Mouse (Mus musculus) left cerebral cortex, adult 6 months (tissue): Measurements from ENCODE around the gene Zfp607a. TPM values are rescaled to one million over a fixed set of nuclear protein-coding genes. Genes with fewer than 3 reads are reported as not detected.

ENCODE experiments used
- long read RNA-seq, 2 experiments: library from polyadenylated mRNA; unstranded; transcript quantifications; one replicate each; pipeline ENCODE4 v2.0.0; 2019 to 2020
- polyA plus RNA-seq: library from polyadenylated mRNA; unstranded; fragments of <200 nt; fragmentation: Nextera tagmentation; gene quantifications from 2 replicates; pipeline ENCODE4 v1.2.3, GENCODE M21; 2021

The Zfp607a gene
- polyA plus RNA-seq, result 0.21 and 0.37 TPM in 2 replicates
- long read RNA-seq, experiment 1, partial matches to known transcripts, result 0 of 2 reads
- long read RNA-seq, experiment 1, other reads (novel, unspliced or antisense), result 1 of 2 reads
- long read RNA-seq, experiment 2, partial matches to known transcripts, result 0 of 1 reads
- long read RNA-seq, experiment 2, other reads (novel, unspliced or antisense), result 0 of 1 reads

DNA sequence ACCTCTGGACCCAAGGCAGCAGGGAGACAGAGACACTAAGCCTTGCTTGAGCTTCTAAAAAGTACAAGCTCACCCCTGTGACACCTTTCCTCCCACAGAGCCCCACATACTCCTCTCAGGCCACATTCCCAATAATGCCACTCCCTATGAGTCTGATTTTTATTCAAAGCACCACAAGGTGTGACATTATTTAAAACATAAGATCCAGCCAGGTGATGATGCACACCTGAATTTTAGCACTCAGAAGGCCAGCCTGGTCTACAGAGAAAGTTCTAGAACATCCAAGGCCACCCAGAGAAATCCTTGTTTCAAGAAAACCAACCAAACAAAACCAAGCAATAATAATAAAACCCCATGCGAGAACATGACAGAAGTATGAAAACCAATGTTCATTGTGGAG, at the start of gene Zfp607a:
Zfp607a (plus strand) TSS at position 301 of the 400 bp plus-strand sequence.

DNA sequence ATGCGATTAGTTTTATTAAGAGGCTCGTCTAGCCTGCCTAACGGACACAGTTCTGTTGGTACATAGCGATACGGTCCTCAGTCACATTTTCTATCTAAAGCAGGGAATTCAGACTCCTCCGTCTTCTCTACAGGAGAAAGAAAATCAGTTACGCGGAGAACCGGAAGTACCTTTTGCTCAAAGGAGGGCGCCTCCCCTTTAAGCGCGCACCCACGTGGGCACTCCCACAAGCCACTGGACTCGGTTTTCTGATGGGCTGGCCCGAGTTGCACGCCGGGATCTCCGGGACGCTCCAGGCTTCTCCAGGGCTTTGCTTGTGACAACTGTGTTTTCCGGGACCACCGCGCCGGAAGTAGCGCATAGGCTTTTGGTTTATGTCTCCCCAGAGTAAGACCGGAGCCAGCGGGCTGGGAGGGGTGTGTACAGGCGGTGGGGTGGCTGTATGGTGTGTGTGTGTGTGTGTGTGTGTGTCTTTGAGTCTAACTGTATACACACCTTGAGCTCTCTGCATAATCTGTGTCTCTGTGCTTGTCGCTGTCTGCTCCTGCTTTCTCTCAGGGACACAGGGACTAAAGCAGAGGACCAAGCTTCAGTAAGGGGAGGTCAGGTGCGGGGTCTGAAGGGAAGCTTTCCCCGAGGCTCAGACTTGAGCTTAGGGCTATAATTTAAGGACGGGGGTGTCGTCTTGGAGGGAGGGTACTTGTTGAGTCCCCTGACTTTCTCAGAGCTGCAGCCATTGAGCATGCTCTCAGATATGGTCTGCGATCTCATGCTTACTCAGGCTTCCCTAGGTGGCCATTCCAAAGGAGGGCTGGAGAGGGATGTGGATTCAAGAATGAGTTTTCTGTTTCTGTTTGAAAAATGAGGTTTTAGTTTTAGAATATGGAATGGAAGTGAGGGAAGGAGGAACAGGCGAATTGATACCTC, 18.7 kb upstream of the Zfp607a start, which contains the start of gene Zfp59:
Zfp59 (plus strand) TSS at position 285 of the 927 bp plus-strand sequence.

DNA sequence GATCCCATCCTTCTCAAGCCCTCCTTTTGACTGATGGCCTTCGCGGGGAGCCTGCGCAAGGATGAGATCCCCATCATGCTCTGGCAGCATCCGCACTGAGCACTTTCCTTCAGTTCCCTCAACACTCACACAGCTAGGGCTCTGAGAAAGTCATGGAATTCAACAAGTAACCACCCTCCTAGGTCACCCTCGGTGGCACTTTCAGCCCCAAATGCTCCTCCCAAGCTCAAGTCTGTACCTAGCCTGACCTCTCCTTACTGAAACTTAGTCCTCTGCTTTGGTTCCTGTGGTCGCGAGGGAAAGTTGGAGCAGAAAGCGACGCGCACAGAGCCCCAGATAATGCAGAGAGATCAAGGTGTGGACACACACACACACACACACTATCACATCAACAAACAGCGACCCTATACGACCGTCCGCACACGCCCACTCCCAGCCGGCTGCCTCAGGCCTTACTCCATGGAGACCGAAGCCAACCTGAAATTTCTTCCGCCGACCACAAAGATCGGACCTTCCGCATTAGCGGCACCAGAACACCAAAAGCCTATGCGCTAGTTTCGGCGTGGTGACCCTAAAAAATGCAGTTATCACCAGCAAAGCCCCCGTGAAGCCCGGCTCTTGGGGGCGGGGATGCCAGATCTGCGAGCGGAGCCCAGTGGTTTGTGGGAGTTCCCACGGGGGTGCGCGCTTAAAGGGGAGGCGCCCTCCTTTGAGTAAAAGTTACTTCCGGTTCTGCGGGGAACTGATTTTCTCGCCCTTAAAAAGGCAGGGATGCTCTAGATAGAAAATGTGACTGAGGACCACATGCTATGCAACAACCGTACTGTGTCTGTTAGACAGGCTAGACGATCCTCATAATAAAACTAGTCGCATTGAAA, 71.7 kb downstream of the Zfp607a start, which contains the start of gene Zfp974:
Zfp974 (minus strand) TSS at position 643 of the 878 bp plus-strand sequence.

Other genes starting within 250 kb of the Zfp607a start
- gene Ttc9b, start 203.6 kb upstream of the Zfp607a start, polyA plus RNA-seq, result 87.2 and 216 TPM in 2 replicates
- 16.7 and 30.5 TPM in 2 replicates for gene Map3k10, start 182.9 kb upstream of the Zfp607a start, polyA plus RNA-seq
- gene Zfp607b, start 168.2 kb upstream of the Zfp607a start, polyA plus RNA-seq, result 4.3 and 4.7 TPM in 2 replicates
- 5.9 and 9.1 TPM in 2 replicates for gene Zfp60, start 126.1 kb upstream of the Zfp607a start, polyA plus RNA-seq
- 0.23 and 1.1 TPM in 2 replicates for gene Zfp626, start 50.3 kb upstream of the Zfp607a start, polyA plus RNA-seq
- 2.5 and 3.3 TPM in 2 replicates for gene Zfp59, start 18.9 kb upstream of the Zfp607a start, polyA plus RNA-seq
- 2.3 and 3.1 TPM in 2 replicates for gene Zfp974, start 71.9 kb downstream of the Zfp607a start, polyA plus RNA-seq
- 15.8 and 26.6 TPM in 2 replicates for gene Zfp780b, start 121.6 kb downstream of the Zfp607a start, polyA plus RNA-seq
- 0.75 and 1.2 TPM in 2 replicates for gene Zfp850, start 156.6 kb downstream of the Zfp607a start, polyA plus RNA-seq
- 225 and 261 TPM in 2 replicates for gene Psmc4, start 192.6 kb downstream of the Zfp607a start, polyA plus RNA-seq
- 0.11 and 0.13 TPM in 2 replicates for gene Fcgbp, start 213.7 kb downstream of the Zfp607a start, polyA plus RNA-seq